Mouse (Mus musculus): ENCODE measurements around the gene Ddx24.
"Not testable (repeated sequence)": the region's sequence is repeated elsewhere in the genome, so short reads cannot be mapped to it uniquely, and the experiment has no call there.

Gene Ddx24

DNA sequence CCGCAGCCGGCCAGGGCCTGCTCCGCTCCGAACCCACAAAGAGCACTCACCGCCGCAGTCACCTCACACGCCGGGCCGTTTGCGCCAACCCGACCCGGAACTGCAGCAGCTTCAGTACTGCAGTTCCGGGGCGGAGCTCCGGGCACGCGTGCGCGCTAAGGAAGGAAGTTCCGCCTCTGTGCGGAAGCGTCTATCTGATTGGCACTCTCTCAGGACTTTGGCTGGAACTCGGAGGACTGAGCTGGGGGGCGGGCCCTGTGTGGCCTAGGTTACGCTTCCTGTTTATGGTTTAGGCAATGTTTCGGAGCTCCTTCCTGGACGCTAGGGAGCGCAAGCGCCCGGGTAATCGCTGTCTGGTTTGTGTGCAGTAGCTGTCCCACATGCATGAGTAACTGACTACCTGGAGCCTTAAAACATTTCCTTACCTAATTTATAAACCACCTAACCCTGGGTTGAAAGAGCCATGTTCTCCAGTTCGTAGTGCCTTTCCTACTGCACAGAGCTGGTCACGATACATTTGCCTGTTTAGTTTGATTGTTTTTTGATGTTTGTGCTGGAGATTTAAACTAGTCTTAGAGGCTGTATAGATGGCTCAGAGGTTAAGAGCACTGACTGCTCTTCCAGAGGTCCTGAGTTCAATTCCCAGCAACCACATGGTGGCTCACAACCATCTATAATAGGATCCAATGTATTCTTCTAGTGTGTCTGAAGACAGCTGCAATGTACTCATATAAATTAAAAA, at the start of gene Ddx24:
Gene Ddx24, minus strand, starts transcription at position 102 of the 742 bp plus-strand sequence.
- DNase-seq, result peak; percentile 99

GRCm38 (mm10) chr12:103474481-103474880, 48.9 kb upstream of the Ddx24 start:
- DNase-seq, result no peak

DNA sequence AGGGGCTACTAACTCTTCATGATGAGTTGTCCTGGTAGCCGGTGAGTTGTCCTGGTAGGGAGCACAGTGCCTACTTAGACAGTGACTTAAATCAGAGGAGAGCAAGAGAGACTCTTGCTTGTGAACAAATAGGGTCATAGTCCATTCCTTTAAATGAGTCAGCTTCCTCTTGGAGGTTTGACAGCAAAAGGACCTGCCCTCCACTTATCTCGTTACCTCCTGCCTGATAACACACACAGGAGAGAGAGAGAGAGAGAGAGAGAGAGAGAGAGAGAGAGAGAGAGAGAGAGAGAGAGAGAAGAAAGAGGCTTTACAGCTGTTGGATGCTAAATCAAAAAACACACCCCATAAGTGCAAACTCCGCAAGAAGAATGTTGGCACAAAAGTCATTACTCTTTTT, 31.5 kb upstream of the Ddx24 start, which contains the start of gene Ifi27l2b:
Gene Ifi27l2b, minus strand, starts transcription at position 84 of the 400 bp plus-strand sequence.
- DNase-seq, result no peak

- DNase-seq, result not testable (repeated sequence)
These were observed 31.1 kb upstream of the Ddx24 start for GRCm38 (mm10) chr12:103456727-103457126.

- DNase-seq, result no peak
These were observed 27.7 kb upstream of the Ddx24 start for GRCm38 (mm10) chr12:103453361-103453760.

DNA sequence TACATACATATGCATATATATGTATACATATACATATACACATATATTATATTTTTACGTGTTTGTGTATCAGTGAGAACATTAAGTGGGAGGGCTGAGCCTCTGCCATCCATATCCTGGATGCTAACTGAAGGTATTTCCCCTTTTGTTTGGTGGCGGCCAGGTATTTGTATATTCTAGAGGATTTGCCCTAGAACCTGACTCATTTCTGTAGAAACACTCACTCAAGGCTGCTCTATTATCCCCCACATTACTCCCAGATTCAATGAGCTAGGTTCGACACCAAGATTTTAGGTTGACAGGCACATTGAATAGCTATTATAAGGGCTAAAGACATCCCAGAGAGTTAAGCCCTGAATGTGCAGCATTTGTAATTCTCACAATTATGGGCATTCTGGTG, 19.4 kb upstream of the Ddx24 start:
- DNase-seq, result no peak

GRCm38 (mm10) chr12:103444261-103444660, 18.6 kb upstream of the Ddx24 start:
- DNase-seq, result not testable (repeated sequence)

- peak; percentile 47 for DNase-seq
These were observed 17.9 kb upstream of the Ddx24 start, which contains the start of gene Ifi27l2a for GRCm38 (mm10) chr12:103443524-103443923. Gene Ifi27l2a, minus strand, starts transcription at chr12:103443680.

GRCm38 (mm10) chr12:103437601-103438000, 12.0 kb upstream of the Ddx24 start:
- DNase-seq, result no peak

DNA sequence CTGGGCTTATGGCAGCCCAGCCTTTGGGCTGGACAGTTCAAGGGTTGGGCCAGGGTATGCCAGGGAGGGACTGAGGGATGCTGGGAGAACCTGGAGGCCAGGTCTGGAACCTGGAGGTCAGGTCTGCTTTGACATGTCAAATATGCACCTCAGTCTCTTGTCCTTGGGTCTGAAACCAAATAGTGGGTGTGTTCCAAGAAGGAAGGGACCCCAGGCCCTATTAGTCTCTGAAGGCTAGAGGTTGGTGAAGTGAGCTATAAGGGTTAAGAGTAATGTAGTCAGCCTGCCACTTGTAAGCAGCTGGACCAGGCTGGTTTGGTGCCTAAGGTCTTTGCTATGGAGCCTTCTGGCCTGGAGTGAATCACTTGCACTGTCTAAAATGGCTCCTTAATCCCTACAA, 9.2 kb upstream of the Ddx24 start:
- DNase-seq, result no peak

DNA sequence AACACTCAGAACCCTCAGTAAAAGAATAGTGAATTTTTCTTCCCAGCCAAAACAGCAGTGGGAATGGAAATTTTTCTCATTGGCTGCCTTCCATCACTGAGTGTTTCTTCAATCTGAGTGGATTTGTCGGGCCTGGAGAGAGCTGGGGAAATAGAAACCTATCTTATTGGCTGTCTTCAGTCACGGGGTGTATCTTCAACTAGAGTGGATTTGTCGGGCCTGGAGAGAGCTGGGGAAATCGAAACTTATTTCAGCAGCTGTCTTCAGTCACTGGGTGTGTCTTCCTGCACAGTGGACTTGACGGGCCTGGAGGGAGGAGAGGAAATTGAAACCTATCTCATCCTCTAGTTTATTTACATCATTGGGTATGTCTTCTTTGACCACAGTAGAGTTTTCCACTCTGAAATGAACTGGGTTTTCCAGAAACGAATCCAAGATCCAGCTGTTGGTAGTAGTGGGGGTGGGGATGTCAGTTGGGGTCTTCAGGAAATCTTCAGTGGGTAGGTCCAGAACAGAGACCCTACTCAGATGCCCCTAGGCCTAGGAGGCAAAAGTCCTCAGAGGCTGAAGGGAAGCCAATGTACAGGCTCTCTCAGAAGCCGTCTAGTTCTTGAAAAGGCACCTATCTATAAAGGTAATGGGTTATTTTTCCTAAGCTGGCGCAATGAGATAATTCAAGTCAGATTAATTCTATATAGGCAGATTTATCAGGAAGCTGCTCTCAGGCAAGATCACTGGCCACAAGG, 8.5 kb upstream of the Ddx24 start, which contains the start of gene Ifi27:
Gene Ifi27, plus strand, starts transcription at position 226 of the 746 bp plus-strand sequence.
- DNase-seq, result peak; percentile 61 to 63

DNA sequence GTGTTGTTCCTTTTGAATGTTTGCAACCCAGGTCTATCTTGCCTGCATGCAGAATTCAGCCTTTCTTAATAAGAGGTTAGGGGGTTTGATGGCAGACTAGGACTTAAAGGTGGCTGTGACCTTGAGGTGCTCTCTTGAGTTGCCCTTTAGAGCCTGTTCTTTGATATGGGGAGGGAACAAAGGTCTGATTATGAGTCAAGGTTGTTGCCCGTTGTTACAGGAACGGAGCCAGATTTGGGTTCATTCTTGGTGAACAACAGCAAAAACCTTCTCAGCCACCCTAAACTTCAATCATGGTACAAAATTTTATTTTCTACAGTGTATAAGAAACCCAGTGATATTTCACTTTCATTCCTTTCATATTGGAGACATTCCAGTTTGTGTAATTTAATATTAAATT, 7.8 kb upstream of the Ddx24 start:
- no peak for DNase-seq

- no peak for DNase-seq
These were observed 1.1 kb upstream of the Ddx24 start for GRCm38 (mm10) chr12:103426710-103427109.

DNA sequence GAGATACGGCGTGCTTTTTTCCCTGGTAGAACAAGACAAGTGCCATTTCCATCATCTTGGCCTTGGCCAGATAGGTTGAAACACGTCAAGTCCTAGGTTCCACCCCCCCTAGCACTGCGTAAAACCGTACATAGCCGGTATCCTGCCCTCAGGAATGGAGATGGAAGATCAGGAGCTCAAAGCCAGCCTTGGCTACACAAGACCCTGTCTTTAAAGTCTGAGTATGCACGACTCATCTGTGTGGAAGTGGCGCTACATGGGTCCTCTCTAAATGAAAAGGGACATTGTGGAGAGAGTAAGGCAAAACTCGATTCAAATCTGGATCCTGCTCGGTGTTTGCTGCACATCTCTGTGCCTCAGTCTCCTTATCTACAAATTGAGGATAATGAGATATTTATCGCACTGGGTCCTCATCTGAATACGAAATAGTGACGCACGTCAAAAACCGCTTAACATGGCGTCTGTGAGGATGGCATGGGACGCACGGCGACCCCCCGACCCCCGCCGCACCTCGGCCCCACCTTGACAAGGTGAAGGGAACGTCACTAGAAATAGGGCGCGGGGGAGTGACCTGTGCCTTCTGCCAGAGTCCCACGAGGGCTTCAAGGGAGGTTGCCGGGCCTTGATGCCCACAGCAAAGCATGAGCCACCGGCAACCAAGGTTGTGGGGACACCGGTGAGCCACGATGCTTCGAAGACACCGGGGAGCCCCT, 458 bp downstream of the Ddx24 start:
- no peak for DNase-seq

- no peak for DNase-seq
These were observed 17.5 kb downstream of the Ddx24 start for GRCm38 (mm10) chr12:103408144-103408543.

DNA sequence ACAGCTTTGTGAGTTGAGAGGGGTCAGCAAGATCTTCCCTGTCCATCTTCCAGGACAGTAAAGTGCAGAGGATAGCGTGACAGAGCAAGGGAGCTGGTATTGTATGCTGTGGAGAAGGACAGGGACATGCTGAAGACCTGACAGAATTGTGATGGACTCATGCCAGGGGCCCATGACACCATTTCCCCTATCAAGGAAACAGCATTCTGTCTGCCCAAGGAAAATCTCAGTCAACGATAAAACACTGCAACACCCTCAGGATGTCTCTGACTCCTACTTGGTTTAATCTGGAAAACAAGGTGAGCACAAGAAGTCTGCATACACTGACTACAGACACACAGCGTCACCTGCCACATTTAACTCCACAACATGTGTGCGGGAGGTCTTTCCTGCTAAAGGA, 17.9 kb downstream of the Ddx24 start, which contains the start of gene 9330161L09Rik:
Gene 9330161L09Rik, minus strand, starts transcription at position 101 of the 400 bp plus-strand sequence.
- no peak for DNase-seq

DNA sequence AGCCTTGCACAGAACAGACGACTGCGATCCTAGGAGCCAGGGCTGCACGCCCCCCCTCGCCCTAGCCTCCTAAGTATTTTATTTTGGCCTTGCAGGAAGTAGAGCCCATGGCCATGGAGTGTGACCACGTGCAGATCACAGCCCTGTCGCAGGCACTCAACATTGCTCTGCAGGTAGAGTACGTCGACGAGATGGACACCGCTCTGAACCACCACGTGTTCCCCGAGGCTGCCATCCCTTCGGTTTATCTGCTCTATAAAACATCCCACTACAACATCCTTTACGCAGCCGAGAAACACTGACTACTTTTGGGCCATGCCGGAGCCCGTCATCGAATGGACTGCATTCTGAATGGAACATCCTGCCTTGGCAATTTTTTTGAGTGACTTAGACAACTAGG, 21.5 kb downstream of the Ddx24 start:
- DNase-seq, result no peak

DNA sequence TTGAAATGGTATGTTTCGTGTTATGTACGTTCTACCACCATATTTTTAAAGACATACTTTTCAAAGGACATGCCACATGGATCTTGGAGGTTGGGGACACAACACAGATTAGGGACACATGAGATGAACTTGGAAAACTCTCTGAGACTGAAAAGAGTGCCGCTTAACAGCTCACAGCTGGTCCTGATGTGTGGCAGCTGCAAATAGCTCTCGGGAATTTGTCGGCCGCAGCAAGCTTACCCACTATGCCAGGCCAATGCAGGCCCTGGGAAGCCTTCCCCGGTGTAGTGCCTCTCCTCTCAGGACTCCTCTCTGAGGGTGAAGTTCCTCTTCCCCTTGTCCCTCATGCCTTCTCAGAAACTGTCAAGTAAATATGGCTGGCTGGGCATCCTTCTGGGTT, 28.9 kb downstream of the Ddx24 start:
- peak; percentile 18 to 21 for DNase-seq

DNA sequence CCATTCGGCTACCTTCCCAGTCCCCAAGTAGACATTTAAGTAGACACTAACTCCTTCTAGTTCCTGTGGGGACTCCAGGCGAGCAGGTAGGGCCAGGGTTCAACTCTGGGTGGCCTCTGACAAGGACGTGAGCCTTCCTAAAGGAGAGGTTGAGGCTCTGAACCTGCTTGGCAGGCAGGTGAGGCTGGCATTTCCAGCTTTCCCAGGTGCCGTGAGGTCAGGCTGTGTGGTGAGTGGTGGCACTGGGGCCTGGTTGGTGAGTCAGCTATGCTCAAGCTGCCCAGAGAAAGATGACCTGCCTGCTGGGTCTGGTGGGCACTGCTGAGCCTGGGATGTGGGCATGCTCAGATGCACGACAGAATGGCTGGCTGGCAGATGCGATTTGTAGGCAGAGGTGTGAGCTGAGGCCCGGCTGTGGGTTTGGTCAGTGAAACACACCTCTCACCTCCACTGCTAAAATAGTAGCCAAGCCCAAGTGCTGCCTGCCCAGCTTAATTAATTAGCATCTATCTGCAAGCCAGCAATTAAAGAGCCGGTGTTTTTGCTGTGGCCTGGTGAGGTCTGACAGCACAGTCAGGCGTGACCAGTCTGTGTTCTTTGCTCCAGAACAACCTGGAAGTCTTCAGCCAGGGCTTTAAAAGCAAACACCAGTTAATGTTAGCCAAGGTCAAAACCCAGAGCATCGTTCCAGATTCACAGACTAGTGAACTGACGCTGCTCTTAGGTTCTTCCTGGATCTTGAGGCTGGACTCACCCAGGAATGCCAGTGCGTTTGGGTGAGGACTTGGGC, 29.9 kb downstream of the Ddx24 start:
- no peak for DNase-seq

DNA sequence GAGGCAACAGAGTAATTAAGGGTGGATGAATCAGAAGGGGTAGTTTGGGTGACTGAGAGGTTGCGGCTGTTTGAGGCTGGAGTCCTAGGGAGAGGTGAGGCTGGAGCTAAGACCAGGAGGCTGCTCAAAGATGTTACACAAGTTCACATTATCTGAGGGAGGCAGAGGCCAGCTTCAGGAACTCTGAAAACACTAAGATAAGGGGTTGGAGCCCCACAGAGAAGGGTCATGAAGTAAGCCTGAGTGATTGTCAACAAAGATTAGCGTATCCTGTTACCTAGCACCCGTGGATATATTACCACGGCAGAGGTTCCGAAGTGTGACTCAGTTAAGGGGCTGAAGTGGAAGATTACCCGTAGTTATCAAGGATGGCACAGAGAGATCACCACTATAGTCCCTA, 32.1 kb downstream of the Ddx24 start:
- DNase-seq, result no peak

DNA sequence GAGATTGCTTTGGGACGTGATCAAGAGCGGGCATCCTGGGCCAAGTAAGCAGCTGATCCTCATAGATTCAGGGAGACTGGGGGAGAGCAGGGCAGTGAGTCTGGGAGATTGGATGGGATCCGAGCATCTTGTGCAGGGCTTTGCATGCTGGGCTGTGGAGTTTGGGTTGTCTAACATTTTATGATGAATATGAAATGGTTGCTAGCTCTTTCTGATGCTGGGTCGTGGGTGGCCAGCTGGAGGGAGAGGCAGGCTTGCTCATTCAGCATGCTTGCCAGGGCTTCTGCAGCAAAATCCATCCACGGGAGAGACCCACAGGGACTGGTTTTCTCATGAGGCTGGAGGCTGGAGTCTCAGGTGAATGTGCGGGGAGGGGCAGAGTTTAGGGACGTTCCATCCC, 34.5 kb downstream of the Ddx24 start:
- no peak for DNase-seq

GRCm38 (mm10) chr12:103389982-103390381, 35.6 kb downstream of the Ddx24 start:
- DNase-seq, result no peak

Data from B cell, adult 2 months (primary cell).